Mouse (Mus musculus): ENCODE results near the gene Mrps23. TPM values are rescaled to one million over a fixed set of nuclear protein-coding genes. Genes with fewer than 3 reads are reported as not detected.

The Mrps23 gene
- total and polyA plus RNA-seq, 3 experiments, result 41.2 to 268 (median 106) TPM

DNA sequence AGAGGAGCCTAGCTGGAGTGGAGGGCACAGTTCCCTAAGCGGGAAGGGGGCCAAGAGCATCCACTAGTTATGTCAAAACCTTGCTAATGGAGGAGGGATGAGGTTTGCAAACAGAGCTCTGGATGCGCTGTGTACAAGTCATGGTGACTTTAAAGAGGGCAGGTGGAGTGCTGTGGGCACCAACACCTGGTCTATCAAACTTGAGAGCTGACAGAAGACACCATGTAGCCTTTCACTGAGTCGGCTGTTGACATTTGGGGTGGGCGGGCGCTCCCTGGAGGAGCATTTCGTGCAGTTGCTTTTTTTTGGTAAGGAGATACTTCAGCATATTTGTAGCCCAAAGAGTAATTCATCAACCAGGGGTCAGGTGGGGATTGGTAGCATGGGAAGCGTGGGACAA is 47.1 kb downstream of the Mrps23 start:
- Histone ChIP-seq H3K4me3 (ENCODE audit: low read depth, low read length) (no peak overlapping the region), H3K36me3 (replicated peaks) (no peaks in the 10 kb centered on the region), H3K27me3 (ENCODE audit: insufficient read depth, low read length) (peaks cover 32% of the 10 kb centered on the region), H3K9me3 (replicated peaks) (no peaks in the 10 kb centered on the region), H3K4me1 (ENCODE audit: insufficient read depth, low read depth, low read length) (peaks cover 4% of the 10 kb centered on the region)
- DNase-seq (ENCODE audit: low spot score) (no peak), ATAC-seq (ENCODE audit: extremely low read depth, insufficient number of reproducible peaks, low FRiP score, poor library complexity, severe bottlenecking) (no peak)
- TF ChIP-seq TAL1 (conservative IDR thresholded peaks at IDR 0.05; ENCODE audit: low read depth, low read length) (no peak), POLR2AphosphoS5 (IDR thresholded peaks at IDR 0.05; ENCODE audit: insufficient replicate concordance, low read depth, low read length) (no peak), GATA2 (IDR thresholded peaks at IDR 0.05; ENCODE audit: borderline replicate concordance, low read depth, low read length) (no peak), CTCF (IDR thresholded peaks at IDR 0.05; ENCODE audit: low read depth, low read length) (no peak), GATA1 (IDR thresholded peaks at IDR 0.05; ENCODE audit: borderline replicate concordance, low read length) (no peak)

DNA sequence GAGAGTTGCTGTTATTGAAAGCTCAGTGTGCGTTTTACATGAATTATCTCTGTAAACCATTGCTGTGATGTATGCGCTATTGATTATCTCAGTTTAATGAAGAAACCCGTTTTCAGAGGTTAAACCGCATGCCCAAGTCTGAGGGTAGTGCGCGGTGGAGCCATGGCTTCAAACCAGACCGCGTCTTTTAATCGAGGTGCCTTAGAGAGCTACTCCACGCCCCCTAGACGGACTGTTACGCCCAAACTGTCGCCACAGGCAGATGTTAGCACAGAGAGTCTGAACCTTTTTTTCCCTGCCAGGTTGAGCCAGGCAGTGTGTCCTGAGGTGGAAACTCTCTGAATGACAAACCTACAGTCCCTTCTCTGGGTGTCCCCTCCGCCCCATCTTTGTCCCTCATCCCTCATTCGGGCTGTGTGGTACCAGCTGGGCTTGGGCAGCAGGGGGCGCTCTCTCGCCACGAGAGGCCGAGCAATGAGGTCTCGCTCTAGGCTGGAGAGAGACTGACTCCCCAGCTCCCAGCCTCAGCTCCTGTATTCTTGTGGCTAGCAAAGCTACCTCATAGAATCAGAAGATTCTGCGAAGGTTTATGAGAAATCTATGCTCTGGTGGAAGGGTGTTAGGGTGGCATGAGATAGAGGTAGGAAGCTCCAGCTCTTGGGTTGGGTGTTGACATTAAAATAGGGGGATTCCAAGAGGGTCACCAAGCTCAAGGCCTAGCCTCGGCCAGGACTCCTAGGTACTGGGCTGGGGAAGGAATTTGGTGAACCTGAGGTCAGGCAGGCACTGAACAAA is 48.0 kb downstream of the Mrps23 start:
- Histone ChIP-seq H3K4me1 (ENCODE audit: insufficient read depth, low read depth, low read length) (peaks cover 4% of the 10 kb centered on the region), H3K27me3 (ENCODE audit: insufficient read depth, low read length) (peaks cover 32% of the 10 kb centered on the region), H3K36me3 (replicated peaks) (no peaks in the 10 kb centered on the region), H3K4me3 (ENCODE audit: low read depth, low read length) (no peak overlapping the region), H3K9me3 (replicated peaks) (no peaks in the 10 kb centered on the region)
- TF ChIP-seq CTCF (IDR thresholded peaks at IDR 0.05; ENCODE audit: low read depth, low read length) (peak; percentile 79), GATA1 (IDR thresholded peaks at IDR 0.05; ENCODE audit: borderline replicate concordance, low read length) (no peak)
- ATAC-seq (ENCODE audit: extremely low read depth, insufficient number of reproducible peaks, low FRiP score, poor library complexity, severe bottlenecking), result no peak
- peak; percentile 74 for DNase-seq (ENCODE audit: low spot score)

DNA sequence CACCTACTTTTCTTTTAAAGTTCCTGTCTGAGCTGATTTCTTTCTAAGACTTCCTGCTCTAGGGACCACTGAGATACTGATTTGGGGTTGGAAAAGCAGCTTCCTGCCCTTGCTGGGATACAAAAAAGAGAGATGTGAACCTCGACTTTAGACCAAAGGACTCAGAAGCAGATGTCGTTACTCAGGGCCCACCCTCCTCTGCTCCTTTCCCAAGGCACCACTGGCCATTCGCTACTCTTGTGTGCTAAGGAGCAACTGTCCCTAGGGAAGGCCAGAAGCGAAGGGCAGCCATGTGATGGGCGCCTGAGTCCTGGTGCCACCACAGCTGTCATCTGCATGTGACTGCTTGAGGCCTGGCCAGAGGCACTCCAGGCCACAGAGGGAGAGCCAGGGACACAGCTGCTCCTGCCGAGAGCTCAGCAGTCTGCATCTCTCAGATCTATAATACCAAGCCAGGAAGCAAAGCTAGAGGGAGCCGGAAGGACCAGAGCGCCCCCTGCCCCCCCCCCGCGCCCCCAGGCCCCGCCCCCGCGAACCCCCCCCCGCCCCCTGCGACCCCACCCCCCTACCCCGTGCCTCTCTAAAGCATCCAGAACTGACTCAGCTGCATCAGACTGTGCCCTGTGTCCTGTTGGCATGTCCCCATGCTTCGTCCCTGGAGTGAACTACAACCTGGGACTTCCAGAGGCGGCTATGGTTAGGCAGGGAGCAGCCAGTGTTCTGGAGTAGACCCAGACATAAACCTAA is 48.8 kb downstream of the Mrps23 start:
- Histone ChIP-seq H3K27me3 (ENCODE audit: insufficient read depth, low read length) (peaks cover 32% of the 10 kb centered on the region), H3K4me3 (ENCODE audit: low read depth, low read length) (no peak overlapping the region), H3K9me3 (replicated peaks) (0 out of 2 replicates have a peak, but pooled peaks cover 2% of the 10 kb centered on the region), H3K36me3 (replicated peaks) (no peaks in the 10 kb centered on the region), H3K4me1 (ENCODE audit: insufficient read depth, low read depth, low read length) (peaks cover 4% of the 10 kb centered on the region)
- DNase-seq (ENCODE audit: low spot score) (no peak), ATAC-seq (ENCODE audit: extremely low read depth, insufficient number of reproducible peaks, low FRiP score, poor library complexity, severe bottlenecking) (no peak)
- TF ChIP-seq TAL1 (conservative IDR thresholded peaks at IDR 0.05; ENCODE audit: low read depth, low read length), result no peak
- no peak for TF ChIP-seq CTCF (IDR thresholded peaks at IDR 0.05; ENCODE audit: low read depth, low read length)
- TF ChIP-seq GATA1 (IDR thresholded peaks at IDR 0.05; ENCODE audit: borderline replicate concordance, low read length), result no peak
- TF ChIP-seq POLR2AphosphoS5 (IDR thresholded peaks at IDR 0.05; ENCODE audit: insufficient replicate concordance, low read depth, low read length), result no peak
- no peak for TF ChIP-seq GATA2 (IDR thresholded peaks at IDR 0.05; ENCODE audit: borderline replicate concordance, low read depth, low read length)

DNA sequence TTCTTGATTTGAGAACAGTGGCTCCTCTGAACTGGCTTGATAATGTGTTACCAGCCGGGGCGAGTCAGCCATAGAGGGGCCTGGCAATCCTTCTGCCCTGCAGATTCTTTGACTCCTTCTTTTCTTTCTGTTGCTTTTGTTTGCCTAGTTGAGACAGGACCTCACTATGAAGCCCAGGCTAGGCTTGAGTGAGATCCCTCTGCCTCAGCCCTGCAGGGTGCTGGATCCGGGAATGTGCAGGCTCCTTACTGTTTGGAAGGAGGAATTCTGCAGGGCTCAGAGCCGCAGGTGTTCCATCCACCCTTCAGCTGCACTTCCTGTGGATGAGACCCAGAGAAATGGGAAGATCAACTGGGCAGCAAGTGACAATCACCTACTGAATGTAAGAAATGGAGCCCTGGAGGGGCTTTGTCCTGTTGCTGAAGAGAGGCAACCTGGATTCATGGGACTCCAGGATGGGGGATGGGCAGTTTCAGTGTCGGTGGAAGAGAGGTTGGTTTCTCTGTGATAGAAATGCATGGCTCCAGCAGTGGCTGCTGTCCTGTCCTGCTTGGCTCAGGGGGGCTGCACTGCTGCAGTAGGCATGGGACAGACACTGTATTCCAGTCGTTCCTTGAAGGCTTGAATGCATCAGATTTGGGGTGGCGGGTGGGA is 49.5 kb downstream of the Mrps23 start:
- Histone ChIP-seq H3K36me3 (replicated peaks) (no peaks in the 10 kb centered on the region), H3K9me3 (replicated peaks) (0 out of 2 replicates have a peak, but pooled peaks cover 3% of the 10 kb centered on the region), H3K4me1 (ENCODE audit: insufficient read depth, low read depth, low read length) (peaks cover 4% of the 10 kb centered on the region), H3K4me3 (ENCODE audit: low read depth, low read length) (no peak overlapping the region), H3K27me3 (ENCODE audit: insufficient read depth, low read length) (peaks cover 29% of the 10 kb centered on the region)
- no peak for DNase-seq (ENCODE audit: low spot score)
- no peak for ATAC-seq (ENCODE audit: extremely low read depth, insufficient number of reproducible peaks, low FRiP score, poor library complexity, severe bottlenecking)
- no peak for TF ChIP-seq TAL1 (conservative IDR thresholded peaks at IDR 0.05; ENCODE audit: low read depth, low read length)
- TF ChIP-seq GATA2 (IDR thresholded peaks at IDR 0.05; ENCODE audit: borderline replicate concordance, low read depth, low read length), result no peak
- TF ChIP-seq CTCF (IDR thresholded peaks at IDR 0.05; ENCODE audit: low read depth, low read length), result no peak
- TF ChIP-seq POLR2AphosphoS5 (IDR thresholded peaks at IDR 0.05; ENCODE audit: insufficient replicate concordance, low read depth, low read length), result no peak
- no peak for TF ChIP-seq GATA1 (IDR thresholded peaks at IDR 0.05; ENCODE audit: borderline replicate concordance, low read length)

DNA sequence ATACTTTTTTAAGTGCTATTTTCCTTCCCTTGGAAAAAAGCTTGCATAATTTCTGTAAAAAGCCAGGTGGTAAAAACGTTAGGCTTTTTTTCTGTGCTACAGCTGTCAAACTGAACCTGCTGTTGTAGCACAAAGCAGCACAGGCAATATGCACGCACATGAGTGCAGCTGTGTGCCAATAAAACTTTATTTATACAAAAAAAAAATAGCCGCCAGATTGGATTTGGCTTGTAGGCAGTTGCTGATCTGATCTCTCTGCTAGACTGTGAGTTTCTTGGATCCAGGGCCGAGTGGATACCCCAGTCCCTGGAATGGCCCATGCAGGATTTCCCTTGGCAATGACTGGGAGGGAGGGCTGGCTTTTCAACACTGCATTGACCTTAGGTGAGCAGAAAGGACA is 53.5 kb downstream of the Mrps23 start:
- 0 out of 2 replicates have a peak, but pooled peaks cover 3% of the 10 kb centered on the region for H3K9me3 ChIP-seq (replicated peaks)
- TF ChIP-seq GATA1 (IDR thresholded peaks at IDR 0.05; ENCODE audit: borderline replicate concordance, low read length), result no peak
- no peak for TF ChIP-seq POLR2AphosphoS5 (IDR thresholded peaks at IDR 0.05; ENCODE audit: insufficient replicate concordance, low read depth, low read length)
- no peak for TF ChIP-seq GATA2 (IDR thresholded peaks at IDR 0.05; ENCODE audit: borderline replicate concordance, low read depth, low read length)
- no peak for TF ChIP-seq TAL1 (conservative IDR thresholded peaks at IDR 0.05; ENCODE audit: low read depth, low read length)
- TF ChIP-seq CTCF (IDR thresholded peaks at IDR 0.05; ENCODE audit: low read depth, low read length), result no peak
- peaks cover 3% of the 10 kb centered on the region for H3K4me1 ChIP-seq (ENCODE audit: insufficient read depth, low read depth, low read length)
- peaks cover 36% of the 10 kb centered on the region for H3K27me3 ChIP-seq (ENCODE audit: insufficient read depth, low read length)
- DNase-seq (ENCODE audit: low spot score) (no peak), ATAC-seq (ENCODE audit: extremely low read depth, insufficient number of reproducible peaks, low FRiP score, poor library complexity, severe bottlenecking) (no peak)
- H3K36me3 ChIP-seq (replicated peaks), result no peaks in the 10 kb centered on the region
- no peak overlapping the region for H3K4me3 ChIP-seq (ENCODE audit: low read depth, low read length)

DNA sequence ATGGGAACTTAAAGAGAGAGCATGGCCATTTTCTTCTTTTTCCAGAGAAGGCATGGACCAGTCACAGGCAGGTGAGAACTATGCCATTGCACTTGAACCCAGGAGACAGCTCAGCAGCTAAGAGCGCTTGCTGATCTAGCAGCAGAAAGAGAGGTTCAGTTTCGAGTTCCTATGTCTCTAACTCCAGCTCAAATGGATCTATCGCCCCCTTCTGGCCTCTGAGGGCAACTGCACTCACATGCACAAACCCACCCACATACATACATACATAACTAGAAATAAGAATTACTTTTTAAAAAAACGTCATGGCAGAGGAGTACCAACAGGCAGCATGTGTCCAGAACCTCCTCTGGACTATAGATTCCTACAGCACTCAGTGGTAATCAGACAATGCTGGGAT is 54.0 kb downstream of the Mrps23 start:
- peaks cover 35% of the 10 kb centered on the region for H3K27me3 ChIP-seq (ENCODE audit: insufficient read depth, low read length)
- H3K9me3 ChIP-seq (replicated peaks), result 0 out of 2 replicates have a peak, but pooled peaks cover 3% of the 10 kb centered on the region
- H3K4me3 ChIP-seq (ENCODE audit: low read depth, low read length), result no peak overlapping the region
- ATAC-seq (ENCODE audit: extremely low read depth, insufficient number of reproducible peaks, low FRiP score, poor library complexity, severe bottlenecking) (no peak), DNase-seq (ENCODE audit: low spot score) (no peak)
- H3K4me1 ChIP-seq (ENCODE audit: insufficient read depth, low read depth, low read length), result no peaks in the 10 kb centered on the region
- no peak for TF ChIP-seq POLR2AphosphoS5 (IDR thresholded peaks at IDR 0.05; ENCODE audit: insufficient replicate concordance, low read depth, low read length)
- no peak for TF ChIP-seq TAL1 (conservative IDR thresholded peaks at IDR 0.05; ENCODE audit: low read depth, low read length)
- H3K36me3 ChIP-seq (replicated peaks), result no peaks in the 10 kb centered on the region
